Mouse (Mus musculus) heart, adult 8-10 months (tissue): ENCODE results near the gene BC003965. TPM values are rescaled to one million over a fixed set of nuclear protein-coding genes. Genes with fewer than 3 reads are reported as not detected.
"Not testable (repeated sequence)": the region's sequence is repeated elsewhere in the genome, so short reads cannot be mapped to it uniquely, and the experiment has no call there.

Experiments used
- DNase-seq: peaks from one replicate; pipeline ENCODE4 v3.0.0; 2022; ENCODE audit warnings: low spot score
- total RNA-seq, 4 experiments: library from RNA; stranded (reverse); gene quantifications; 2 replicates each; pipeline ENCODE4 v1.2.4; 2022

The BC003965 gene
- total RNA-seq, 4 experiments from 2014 or later: 21.6 to 25.9 (median 22.5) TPM

- DNase-seq: no peak
These were observed 34.6 kb downstream of the BC003965 start for GRCm38 (mm10) chr17:25218967-25219366.

- no peak for DNase-seq
These were observed 35.3 kb downstream of the BC003965 start for GRCm38 (mm10) chr17:25219492-25220295.

GRCm38 (mm10) chr17:25220746-25221145, 36.4 kb downstream of the BC003965 start:
- no peak for DNase-seq

GRCm38 (mm10) chr17:25221821-25222503, 37.6 kb downstream of the BC003965 start:
- no peak for DNase-seq

GRCm38 (mm10) chr17:25222504-25222940, 38.2 kb downstream of the BC003965 start:
- not testable (repeated sequence) for DNase-seq

- DNase-seq: no peak
These were observed 38.7 kb downstream of the BC003965 start for GRCm38 (mm10) chr17:25222951-25223601.

- DNase-seq: no peak
These were observed 40.4 kb downstream of the BC003965 start for GRCm38 (mm10) chr17:25224586-25225222.

- no peak for DNase-seq
These were observed 41.3 kb downstream of the BC003965 start for GRCm38 (mm10) chr17:25225659-25226058.

GRCm38 (mm10) chr17:25227991-25228390, 43.6 kb downstream of the BC003965 start:
- no peak for DNase-seq

- DNase-seq: not testable (repeated sequence)
These were observed 45.8 kb downstream of the BC003965 start for GRCm38 (mm10) chr17:25230014-25230655.

- DNase-seq: no peak
These were observed 46.3 kb downstream of the BC003965 start for GRCm38 (mm10) chr17:25230700-25231099.

GRCm38 (mm10) chr17:25231621-25232020, 47.3 kb downstream of the BC003965 start:
- not testable (repeated sequence) for DNase-seq

- DNase-seq: no peak
These were observed 51.3 kb downstream of the BC003965 start for GRCm38 (mm10) chr17:25235635-25236034.

Other genes with a start within 250 kb of the BC003965 start
- gene Mapk8ip3, start 247.6 kb upstream of the BC003965 start, total RNA-seq: 10 to 100 TPM; 55.0 to 69.0 (median 62.5) TPM
- 10 to 100 TPM in 2 of 4 experiments, 1 to 10 TPM in 2; 6.4 to 12.8 (median 9.6) TPM for gene Jpt2, start 223.9 kb upstream of the BC003965 start, total RNA-seq
- 10 to 100 TPM in 1 of 4 experiments, 1 to 10 TPM in 3; 9.4 to 11.3 (median 9.6) TPM for gene Cramp1l, start 168.8 kb upstream of the BC003965 start, total RNA-seq
- gene Ift140, start 168.5 kb upstream of the BC003965 start, total RNA-seq: 1 to 10 TPM; 3.5 to 6.3 (median 4.5) TPM
- gene Tmem204, start 101.0 kb upstream of the BC003965 start, total RNA-seq: 10 to 100 TPM; 29.7 to 45.6 (median 39.3) TPM
- 10 to 100 TPM; 10.8 to 15.7 (median 13.5) TPM for gene Telo2, start 68.6 kb upstream of the BC003965 start, total RNA-seq
- 1 to 10 TPM; 3.4 to 7.7 (median 4.5) TPM for gene Ptx4, start 63.8 kb upstream of the BC003965 start, total RNA-seq
- 10 to 100 TPM; 25.7 to 28.2 (median 27.1) TPM for gene Clcn7, start 51.2 kb upstream of the BC003965 start, total RNA-seq
- not detected for gene Ccdc154, start 22.1 kb upstream of the BC003965 start, total RNA-seq
- not detected for gene Gm38655, start 9.1 kb upstream of the BC003965 start, total RNA-seq
- gene Unkl, start 3.8 kb downstream of the BC003965 start, total RNA-seq: 10 to 100 TPM in 1 of 4 experiments, 1 to 10 TPM in 3; 7.0 to 11.2 (median 7.9) TPM
- gene Gnptg, start 55.6 kb downstream of the BC003965 start, total RNA-seq: 10 to 100 TPM; 11.6 to 17.1 (median 14.5) TPM
- gene Tsr3, start 55.6 kb downstream of the BC003965 start, total RNA-seq: 10 to 100 TPM in 1 of 4 experiments, 1 to 10 TPM in 3; 6.2 to 10.5 (median 8.2) TPM
- 1 to 10 TPM in 1 of 4 experiments, under 1 TPM in 3; 0.52 to 1.5 (median 0.73) TPM for gene Baiap3, start 71.8 kb downstream of the BC003965 start, total RNA-seq
- 10 to 100 TPM; 86.5 to 98.1 (median 89.4) TPM for gene Ube2i, start 90.1 kb downstream of the BC003965 start, total RNA-seq
- under 1 TPM in 1 of 4 experiments, not detected in 3; 0.23 TPM for gene Prss34, start 113.8 kb downstream of the BC003965 start, total RNA-seq
- gene Prss28, start 124.1 kb downstream of the BC003965 start, total RNA-seq: not detected
- not detected for gene Prss29, start 134.1 kb downstream of the BC003965 start, total RNA-seq
- under 1 TPM; 0.22 to 0.55 (median 0.39) TPM for gene Tpsab1, start 161.0 kb downstream of the BC003965 start, total RNA-seq
- gene Tpsb2, start 181.8 kb downstream of the BC003965 start, total RNA-seq: 1 to 10 TPM in 1 of 4 experiments, under 1 TPM in 3; 0.24 to 1.4 (median 0.72) TPM
- gene Tpsg1, start 184.7 kb downstream of the BC003965 start, total RNA-seq: not detected
- 1 to 10 TPM; 3.9 to 9.7 (median 7.7) TPM for gene Cacna1h, start 249.2 kb downstream of the BC003965 start, total RNA-seq